Mouse (Mus musculus) T-helper 17 cell (primary cell): ENCODE measurements at regions not wholly inside any gene's neighbourhood (a gene's known extent, or its start where the extent isn't known, plus 50 kb on each side); places are given as distances from the start of the nearest gene placed in this dataset.
"Not testable (repeated sequence)": the region's sequence is repeated elsewhere in the genome, so short reads cannot be mapped to it uniquely, and the experiment has no call there.

Source experiments
- in situ Hi-C, 2 experiments: fragments of 300-600 bp; cut with MboI, MseI; formaldehyde crosslinking; loops; 1 replicate in 1 of 2; 2 replicates in 1 of 2; pipeline ENCODE4 v1.15.1; 2025; ENCODE audit warnings: high pct_unique_total_duplicates in 2 of 2

DNA sequence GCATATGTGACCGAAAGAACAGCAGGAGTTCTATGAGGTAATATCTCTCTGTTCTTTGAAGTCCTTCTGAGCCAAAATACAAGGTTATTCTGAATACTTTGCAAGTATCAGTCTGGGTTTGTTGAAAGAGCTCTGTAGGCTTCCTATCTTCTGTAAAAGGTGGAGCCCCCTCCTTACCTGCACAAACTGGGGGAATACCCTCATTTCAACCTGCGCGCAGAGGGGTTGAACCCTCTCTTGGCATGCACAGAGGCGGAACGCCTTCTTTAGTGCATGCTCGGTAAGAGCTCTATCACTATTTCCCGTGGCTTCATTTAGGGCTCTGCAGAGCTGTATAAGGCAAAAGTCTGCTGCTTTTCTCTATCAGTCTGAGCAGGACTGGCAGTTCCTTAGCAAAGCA lies 113.0 kb upstream of the Klf3 start:
- in situ Hi-C loops: no loop called here

- in situ Hi-C loops: no loop called here
Measured at GRCm38 (mm10) chr5:64691406-64692100, 111.6 kb upstream of the Klf3 start.

DNA sequence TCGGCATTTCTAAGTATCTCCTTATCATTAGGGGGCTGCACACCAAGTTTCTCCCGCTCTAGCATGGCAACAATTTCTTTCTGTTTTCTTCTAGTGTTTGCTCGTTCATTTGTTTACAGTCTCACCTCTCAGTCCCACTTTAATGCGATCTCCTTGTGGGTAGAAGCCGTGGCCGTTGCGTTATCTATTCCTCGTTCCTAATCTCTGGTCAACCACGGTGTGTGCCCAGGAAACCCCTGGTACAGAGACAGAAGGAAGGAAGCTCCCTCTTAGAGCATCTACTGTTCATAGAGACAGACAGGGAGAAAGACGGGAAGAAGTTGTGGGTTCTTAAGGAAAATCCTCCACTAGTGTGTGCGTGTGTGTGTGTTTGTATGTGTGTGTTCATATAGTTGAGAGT lies 110.9 kb upstream of the Klf3 start:
- in situ Hi-C loops: no loop called here

DNA sequence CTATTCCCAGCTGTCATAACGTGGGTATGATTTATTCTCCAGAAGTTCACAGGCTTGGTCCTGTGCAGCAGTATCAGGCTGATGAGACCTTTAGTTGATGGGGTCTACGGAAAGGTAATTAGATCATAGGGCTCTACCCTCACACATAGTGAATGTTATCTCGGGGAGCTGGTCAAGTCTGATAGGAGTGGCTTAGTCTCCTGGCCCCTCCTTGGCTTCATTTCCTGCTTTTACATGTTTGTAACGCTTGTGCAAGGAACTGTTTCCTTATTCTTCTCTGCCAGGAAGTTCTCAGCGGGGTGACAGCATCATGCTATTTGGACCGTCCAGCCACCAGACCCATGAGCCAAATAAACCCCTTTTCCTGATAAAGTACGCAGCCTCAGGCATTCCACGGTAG lies 109.6 kb upstream of the Klf3 start:
- in situ Hi-C loops: no loop called here

DNA sequence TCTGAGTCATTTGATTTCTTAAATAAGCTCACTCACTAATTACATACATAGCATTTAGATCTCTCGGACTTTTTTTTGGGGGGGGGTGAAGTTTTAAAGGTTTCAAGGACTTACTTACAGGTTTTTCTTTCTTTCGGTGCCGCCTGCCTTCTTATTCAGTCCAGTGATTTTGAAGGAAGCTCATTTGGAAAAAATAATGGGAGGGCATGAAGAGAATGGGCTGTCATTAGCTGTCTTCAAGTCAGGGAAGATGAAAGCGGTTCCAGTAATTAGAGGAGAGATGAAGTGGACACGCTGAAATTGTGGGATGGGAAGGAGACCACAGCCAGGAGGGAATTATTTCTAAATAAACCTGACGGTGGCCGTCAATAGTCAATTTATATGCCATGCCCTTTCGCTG lies 108.6 kb upstream of the Klf3 start:
- in situ Hi-C loops: no loop called here

DNA sequence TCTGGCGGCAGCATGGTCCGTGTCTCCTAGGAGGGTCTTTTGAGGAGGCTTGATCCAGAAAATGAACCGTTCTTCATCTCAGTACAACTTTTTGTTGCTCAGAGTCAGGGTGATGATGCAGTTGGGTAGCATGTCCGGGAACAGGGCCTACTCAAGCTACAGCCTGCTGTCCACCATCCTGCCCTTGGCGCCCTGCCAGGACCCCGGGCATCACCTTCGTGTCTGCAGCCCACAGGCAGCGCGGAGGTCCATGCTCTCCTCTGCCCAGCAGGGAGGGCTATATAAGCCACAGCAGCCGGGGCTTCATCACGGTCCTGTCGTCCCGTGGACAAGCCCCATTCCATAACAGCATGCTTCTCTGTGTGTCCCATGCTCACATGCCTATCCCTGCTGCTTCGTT lies 107.1 kb upstream of the Klf3 start:
- in situ Hi-C loops: no loop called here

GRCm38 (mm10) chr5:64697466-64697865 lies 105.7 kb upstream of the Klf3 start:
- in situ Hi-C loops: no loop called here

GRCm38 (mm10) chr5:64698458-64699116 lies 104.6 kb upstream of the Klf3 start:
- in situ Hi-C loops: no loop called here

GRCm38 (mm10) chr5:64700030-64700429 lies 103.2 kb upstream of the Klf3 start:
- in situ Hi-C loops: no loop called here

- in situ Hi-C loops: no loop called here
Measured at GRCm38 (mm10) chr5:64701219-64701779, 101.9 kb upstream of the Klf3 start.

- in situ Hi-C loops: no loop called here
Measured at GRCm38 (mm10) chr5:64701780-64702231, 101.4 kb upstream of the Klf3 start.

GRCm38 (mm10) chr5:64702404-64702803 lies 100.8 kb upstream of the Klf3 start:
- in situ Hi-C loops: not testable (repeated sequence)

- in situ Hi-C loops: no loop called here
Measured at GRCm38 (mm10) chr5:64703091-64703872, 99.9 kb upstream of the Klf3 start.

DNA sequence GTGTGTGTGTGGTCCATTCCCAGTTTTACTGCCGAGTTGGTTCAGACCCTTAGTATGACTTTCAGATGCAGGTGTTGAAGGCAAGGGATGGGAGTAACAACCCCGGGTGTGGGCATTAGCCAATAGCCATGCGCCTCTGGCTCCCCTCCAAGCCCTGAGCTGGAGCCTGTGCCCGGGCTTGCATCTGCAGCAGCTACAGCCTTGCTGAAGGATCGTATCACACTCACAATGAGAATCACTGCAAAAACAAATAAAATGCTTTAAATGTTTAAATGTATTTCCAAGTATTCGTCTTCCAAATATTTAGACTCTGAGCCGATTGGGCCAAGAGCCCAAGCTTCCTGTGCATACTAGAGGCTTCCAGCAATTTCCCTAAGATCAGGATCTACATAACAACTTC lies 99.0 kb upstream of the Klf3 start:
- in situ Hi-C loops: no loop called here

- in situ Hi-C loops: no loop called here
Measured at GRCm38 (mm10) chr5:64706586-64706985, 96.6 kb upstream of the Klf3 start.

GRCm38 (mm10) chr5:64709146-64709545 lies 94.0 kb upstream of the Klf3 start:
- in situ Hi-C loops: no loop called here

- in situ Hi-C loops: no loop called here
Measured at GRCm38 (mm10) chr5:64710236-64710635, 93.0 kb upstream of the Klf3 start.

GRCm38 (mm10) chr5:64710968-64711367 lies 92.2 kb upstream of the Klf3 start:
- in situ Hi-C loops: no loop called here

- in situ Hi-C loops: no loop called here
Measured at GRCm38 (mm10) chr5:64714221-64714653, 89.0 kb upstream of the Klf3 start.

- in situ Hi-C loops: no loop called here
Measured at GRCm38 (mm10) chr5:64714710-64715109, 88.5 kb upstream of the Klf3 start.

DNA sequence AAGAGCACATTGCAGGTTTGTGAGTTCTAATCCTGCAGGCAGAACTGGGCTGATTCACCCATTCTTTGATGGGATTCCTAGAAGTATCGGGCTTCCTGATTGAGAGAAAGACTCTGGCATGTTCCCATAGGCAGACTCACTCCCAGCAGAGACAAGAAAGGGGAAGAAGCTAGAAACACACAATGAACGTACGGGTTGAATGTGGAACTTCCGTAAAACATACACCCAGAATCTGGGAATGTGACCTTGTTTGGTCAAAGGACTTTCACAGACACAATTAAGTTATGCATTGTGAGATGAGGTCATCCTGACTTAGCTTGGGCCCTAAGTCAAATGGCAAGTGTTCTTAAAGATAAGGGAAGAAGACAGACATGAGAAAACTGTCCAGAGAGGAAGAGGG lies 86.6 kb upstream of the Klf3 start:
- in situ Hi-C loops: no loop called here

GRCm38 (mm10) chr5:64722211-64722610 lies 81.0 kb upstream of the Klf3 start:
- in situ Hi-C loops: no loop called here
